Mouse (Mus musculus) mouse embryonic stem cell (cell line): ENCODE results near the gene Creb3l4.

ENCODE experiments used
- in situ Hi-C, 2 experiments: fragments of 300-500 bp; cut with MboI; formaldehyde crosslinking; loops; 1 replicate in 1 of 2; 3 replicates in 1 of 2; pipeline ENCODE4 v1.14.3; 2019 to 2020; ENCODE audit warnings: low sequenced_read_pairs in 2 of 2, low pct_unique_long_range_greater_than_20kb in 1 of 2, mixed read lengths in 1 of 2; ENCODE audit not compliant: unreplicated experiment in 1 of 2

The Creb3l4 gene

GRCm38 (mm10) chr3:90247630-90247959 lies 4.3 kb upstream of the Creb3l4 start:
- in situ Hi-C loops: no loop called here

GRCm38 (mm10) chr3:90245406-90245805 lies 2.1 kb upstream of the Creb3l4 start:
- in situ Hi-C loops: no loop called here

- in situ Hi-C loops: no loop called here
These were observed 1.5 kb downstream of the Creb3l4 start for GRCm38 (mm10) chr3:90241669-90242358.

GRCm38 (mm10) chr3:90241251-90241650 lies 2.1 kb downstream of the Creb3l4 start:
- in situ Hi-C loops: no loop called here

- in situ Hi-C loops: no loop called here
These were observed 11.6 kb downstream of the Creb3l4 start, which contains the start of gene Jtb for GRCm38 (mm10) chr3:90231507-90232333. Gene Jtb (plus strand): TSS chr3:90231597.

- in situ Hi-C loops: no loop called here
These were observed 12.2 kb downstream of the Creb3l4 start for GRCm38 (mm10) chr3:90231075-90231474.

GRCm38 (mm10) chr3:90224331-90224730 lies 19.0 kb downstream of the Creb3l4 start:
- in situ Hi-C loops: loop anchor here in 1 of 2 experiments (10.0 kb wide), 1 partner anchor 150 kb away; no protein-coding TSS in a partner anchor

- in situ Hi-C loops: loop anchor here in 1 of 2 experiments (10.0 kb wide), 1 partner anchor 152 kb away; no protein-coding TSS in a partner anchor
These were observed 20.4 kb downstream of the Creb3l4 start for GRCm38 (mm10) chr3:90222941-90223340.

GRCm38 (mm10) chr3:90222455-90222854 lies 20.9 kb downstream of the Creb3l4 start:
- in situ Hi-C loops: loop anchor here in 1 of 2 experiments (10.0 kb wide), 1 partner anchor 152 kb away; no protein-coding TSS in a partner anchor

- in situ Hi-C loops: loop anchor here in 1 of 2 experiments (10.0 kb wide), 1 partner anchor 154 kb away; no protein-coding TSS in a partner anchor
These were observed 22.2 kb downstream of the Creb3l4 start for GRCm38 (mm10) chr3:90221123-90221522.

GRCm38 (mm10) chr3:90220531-90220951 lies 22.8 kb downstream of the Creb3l4 start:
- in situ Hi-C loops: loop anchor here in 1 of 2 experiments (10.0 kb wide), 1 partner anchor 154 kb away; no protein-coding TSS in a partner anchor

- in situ Hi-C loops: loop anchor here in 1 of 2 experiments (10.0 kb wide), 1 partner anchor 155 kb away; no protein-coding TSS in a partner anchor
These were observed 23.2 kb downstream of the Creb3l4 start for GRCm38 (mm10) chr3:90220088-90220487.

GRCm38 (mm10) chr3:90215825-90216380 lies 27.4 kb downstream of the Creb3l4 start:
- in situ Hi-C loops: no loop called here

GRCm38 (mm10) chr3:90213956-90214684 lies 29.2 kb downstream of the Creb3l4 start:
- in situ Hi-C loops: no loop called here

GRCm38 (mm10) chr3:90213377-90213866 lies 29.9 kb downstream of the Creb3l4 start, which contains the start of the genes Rps27 and Rab13:
Gene Rps27 (minus strand): TSS chr3:90213651.
Gene Rab13 (plus strand): TSS chr3:90213695.
- in situ Hi-C loops: no loop called here

GRCm38 (mm10) chr3:90212723-90213122 lies 30.6 kb downstream of the Creb3l4 start:
- in situ Hi-C loops: no loop called here

- in situ Hi-C loops: no loop called here
These were observed 31.6 kb downstream of the Creb3l4 start for GRCm38 (mm10) chr3:90211475-90212398.
